Mouse (Mus musculus): ENCODE data around the gene Carmil3. TPM values are rescaled to one million over a fixed set of nuclear protein-coding genes. Genes with fewer than 3 reads are reported as not detected.

The Carmil3 gene
- polyA plus RNA-seq, 1 experiment from 2014 or later, result 2.5 TPM

DNA sequence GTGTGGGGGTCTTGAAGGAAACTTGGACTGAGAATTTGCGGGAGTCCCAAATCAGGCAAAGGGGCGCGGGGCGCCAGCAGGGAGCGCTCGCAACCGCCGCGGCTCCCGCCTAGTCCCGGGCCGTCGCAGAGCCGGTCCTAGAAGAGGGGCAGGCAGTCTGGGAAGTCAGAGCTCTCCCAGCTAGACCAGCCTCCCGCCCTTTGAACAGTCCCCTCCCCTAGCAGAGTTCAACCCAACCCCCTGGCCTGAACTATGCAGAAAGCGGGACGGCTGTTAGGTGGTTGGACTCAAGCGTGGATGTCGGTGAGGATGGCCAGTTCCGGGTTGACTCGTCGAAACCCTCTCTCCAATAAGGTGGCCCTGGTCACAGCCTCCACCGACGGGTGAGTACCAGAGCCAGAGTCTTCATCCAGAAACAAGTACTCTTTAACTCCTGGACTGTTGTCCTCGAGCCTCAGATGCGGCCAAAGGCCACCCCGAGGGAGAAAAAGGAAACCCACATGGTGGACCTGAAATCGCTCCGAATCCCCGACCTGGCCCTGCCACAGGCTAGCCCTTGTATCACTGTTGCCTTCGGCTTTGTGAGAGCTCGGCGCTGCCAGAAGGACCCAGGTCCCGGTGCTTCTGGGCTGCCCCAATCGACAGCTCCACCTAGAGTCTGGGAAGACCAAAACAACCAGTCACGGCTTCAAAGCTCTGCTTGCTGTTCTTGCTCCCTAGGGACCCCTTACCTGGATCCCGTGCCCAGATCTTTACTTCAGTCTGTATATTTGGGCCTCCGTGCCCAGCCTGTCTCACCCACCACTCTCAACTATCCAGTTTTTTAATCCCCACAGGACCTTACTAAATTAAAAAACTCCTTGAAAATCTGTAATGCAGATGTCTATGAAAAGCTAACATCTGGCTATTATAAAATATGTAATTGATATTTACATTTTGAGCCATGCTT, 11.5 kb upstream of the Carmil3 start, which contains the start of gene Dhrs4:
Dhrs4 (plus strand) TSS at position 108 of the 949 bp plus-strand sequence.
- peak within 1 kb of the TSS; percentile 86 for H3K4me3 ChIP-seq (ENCODE audit: low read depth, low read length)
- H3K4me1 ChIP-seq (replicated peaks; ENCODE audit: control insufficient read depth, insufficient read depth, low read length), result 0 out of 2 replicates have a peak, but pooled peaks cover 5% of the 10 kb centered on the region
- H3K36me3 ChIP-seq (ENCODE audit: control insufficient read depth, insufficient read depth, low read length), result 0 out of 2 replicates have a peak, but pooled peaks cover 10% of the 10 kb centered on the region
- DNase-seq (ENCODE audit: low spot score), result peak; percentile 90
- H3K9me3 ChIP-seq (ENCODE audit: control insufficient read depth, low read length), result no peaks in the 10 kb centered on the region
- H3K27me3 ChIP-seq (replicated peaks; ENCODE audit: control insufficient read depth, insufficient read depth, low read length), result no peaks in the 10 kb centered on the region
- peak within 1 kb of the TSS; percentile 90 for H3K27ac ChIP-seq (ENCODE audit: low read depth)
- peak within 1 kb of the TSS; percentile 80 for H3K9ac ChIP-seq (ENCODE audit: low read length)
- ATAC-seq (replicated peaks; ENCODE audit: low FRiP score, low TSS enrichment, low read depth), result peak; percentile 96
- 1% methylated on average over 38 of the region's 38 CpGs for WGBS
- peak within 1 kb of the TSS; percentile 67 for H3K4me2 ChIP-seq (ENCODE audit: low read length)

DNA sequence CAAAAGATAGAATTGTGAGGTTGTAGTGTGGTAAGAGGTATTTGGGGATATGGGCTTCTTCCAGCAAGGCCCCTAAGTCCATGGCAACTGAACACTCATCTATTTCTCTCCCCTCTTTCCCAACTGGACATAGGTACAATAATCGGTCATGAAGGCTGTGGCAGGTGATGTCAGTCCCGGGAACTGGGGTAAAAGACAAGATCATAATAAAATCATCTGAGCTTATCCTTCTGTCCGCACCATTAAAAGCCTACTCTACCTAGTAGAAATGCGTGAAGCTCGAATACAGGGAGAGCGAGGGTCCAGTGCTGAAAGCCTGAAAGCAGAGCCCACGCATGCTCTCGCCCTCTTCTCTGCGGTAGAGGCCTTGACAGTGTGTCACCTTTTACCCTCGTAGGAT, 10.8 kb upstream of the Carmil3 start:
- WGBS, result 86% methylated on average over 10 of the region's 10 CpGs
- no peak for DNase-seq (ENCODE audit: low spot score)
- H3K4me2 ChIP-seq (ENCODE audit: low read length), result peak overlapping the region; percentile 67

DNA sequence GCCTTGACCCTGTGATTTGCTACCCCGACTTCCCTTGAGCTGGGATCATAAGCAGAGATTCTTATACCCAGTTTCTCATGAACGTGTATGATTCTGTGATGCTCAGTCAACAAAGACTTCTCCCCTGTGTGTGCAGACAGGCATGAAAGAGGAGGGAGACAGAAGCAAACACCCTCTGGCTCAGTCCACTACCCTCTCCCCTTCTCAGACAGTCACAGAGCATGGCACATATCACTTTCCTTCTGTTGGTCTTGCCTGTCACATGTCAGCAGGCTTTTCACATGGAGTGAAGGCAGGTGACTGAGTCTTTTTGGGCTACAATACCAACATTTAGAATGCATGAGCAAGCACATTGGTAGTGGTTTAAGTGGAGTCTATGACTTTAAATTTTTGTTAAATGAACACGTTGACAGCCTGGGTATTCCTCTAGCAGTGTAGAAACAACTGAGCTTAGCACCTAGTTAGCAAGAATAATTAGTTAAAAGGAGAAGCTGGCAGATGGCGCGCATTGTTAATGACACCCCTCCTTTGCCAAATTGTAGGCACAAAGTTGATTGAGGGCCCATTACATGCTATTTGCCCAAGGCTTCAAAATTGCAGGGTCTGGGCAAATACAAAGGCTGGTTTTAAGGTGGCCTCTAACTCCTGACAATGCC, 5.9 kb upstream of the Carmil3 start:
- ATAC-seq (replicated peaks; ENCODE audit: low FRiP score, low TSS enrichment, low read depth), result no peak
- H3K4me2 ChIP-seq (ENCODE audit: low read length), result no peak overlapping the region
- H3K4me3 ChIP-seq (ENCODE audit: low read depth, low read length), result no peak overlapping the region
- no peak overlapping the region for H3K27ac ChIP-seq (ENCODE audit: low read depth)
- H3K9me3 ChIP-seq (ENCODE audit: control insufficient read depth, low read length), result no peaks in the 10 kb centered on the region
- H3K27me3 ChIP-seq (replicated peaks; ENCODE audit: control insufficient read depth, insufficient read depth, low read length), result no peaks in the 10 kb centered on the region
- DNase-seq (ENCODE audit: low spot score), result no peak
- no peaks in the 10 kb centered on the region for H3K4me1 ChIP-seq (replicated peaks; ENCODE audit: control insufficient read depth, insufficient read depth, low read length)
- 72% methylated on average over 5 of the region's 5 CpGs for WGBS
- peaks cover 46% of the 10 kb centered on the region for H3K36me3 ChIP-seq (ENCODE audit: control insufficient read depth, insufficient read depth, low read length)
- H3K9ac ChIP-seq (ENCODE audit: low read length), result no peak overlapping the region

More for the DNA sequence above, 10.8 kb upstream of the Carmil3 start:
- H3K27ac ChIP-seq (ENCODE audit: low read depth), result no peak overlapping the region
- 0 out of 2 replicates have a peak, but pooled peaks cover 10% of the 10 kb centered on the region for H3K36me3 ChIP-seq (ENCODE audit: control insufficient read depth, insufficient read depth, low read length)
- no peaks in the 10 kb centered on the region for H3K9me3 ChIP-seq (ENCODE audit: control insufficient read depth, low read length)
- ATAC-seq (replicated peaks; ENCODE audit: low FRiP score, low TSS enrichment, low read depth), result no peak
- 0 out of 2 replicates have a peak, but pooled peaks cover 5% of the 10 kb centered on the region for H3K4me1 ChIP-seq (replicated peaks; ENCODE audit: control insufficient read depth, insufficient read depth, low read length)
- peak overlapping the region; percentile 86; the same call in 1 of the 2 replicates for H3K4me3 ChIP-seq (ENCODE audit: low read depth, low read length)
- no peaks in the 10 kb centered on the region for H3K27me3 ChIP-seq (replicated peaks; ENCODE audit: control insufficient read depth, insufficient read depth, low read length)
- no peak overlapping the region for H3K9ac ChIP-seq (ENCODE audit: low read length)

DNA sequence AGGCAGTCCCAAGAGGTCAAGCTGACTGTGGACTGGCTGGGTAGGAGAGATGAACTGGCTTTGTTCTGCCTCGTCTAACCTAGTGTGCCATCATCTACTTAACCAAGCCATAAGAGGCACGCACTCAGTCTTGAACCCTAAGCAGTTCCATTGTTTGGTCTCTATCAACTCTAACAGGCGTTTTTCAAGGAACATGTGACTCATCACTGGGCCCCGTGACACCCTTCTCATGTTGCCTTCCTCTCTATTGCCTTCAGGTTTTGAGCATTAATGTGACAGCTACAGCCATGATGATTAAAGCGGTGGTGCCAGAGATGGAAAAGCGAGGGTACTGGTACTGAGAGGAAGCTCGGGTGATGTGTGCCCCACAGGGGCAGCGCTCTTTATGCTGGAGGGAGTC, 3.6 kb upstream of the Carmil3 start:
- Histone ChIP-seq H3K4me3 (ENCODE audit: low read depth, low read length) (no peak overlapping the region), H3K27me3 (replicated peaks; ENCODE audit: control insufficient read depth, insufficient read depth, low read length) (no peaks in the 10 kb centered on the region), H3K27ac (ENCODE audit: low read depth) (no peak overlapping the region), H3K4me2 (ENCODE audit: low read length) (no peak overlapping the region), H3K9ac (ENCODE audit: low read length) (no peak overlapping the region), H3K36me3 (ENCODE audit: control insufficient read depth, insufficient read depth, low read length) (peaks cover 36% of the 10 kb centered on the region), H3K9me3 (ENCODE audit: control insufficient read depth, low read length) (no peaks in the 10 kb centered on the region), H3K4me1 (replicated peaks; ENCODE audit: control insufficient read depth, insufficient read depth, low read length) (no peaks in the 10 kb centered on the region; the same call in 1 of the 2 replicates)
- DNase-seq (ENCODE audit: low spot score) (no peak), ATAC-seq (replicated peaks; ENCODE audit: low FRiP score, low TSS enrichment, low read depth) (no peak)
- WGBS, result 90% methylated on average over 8 of the region's 8 CpGs

DNA sequence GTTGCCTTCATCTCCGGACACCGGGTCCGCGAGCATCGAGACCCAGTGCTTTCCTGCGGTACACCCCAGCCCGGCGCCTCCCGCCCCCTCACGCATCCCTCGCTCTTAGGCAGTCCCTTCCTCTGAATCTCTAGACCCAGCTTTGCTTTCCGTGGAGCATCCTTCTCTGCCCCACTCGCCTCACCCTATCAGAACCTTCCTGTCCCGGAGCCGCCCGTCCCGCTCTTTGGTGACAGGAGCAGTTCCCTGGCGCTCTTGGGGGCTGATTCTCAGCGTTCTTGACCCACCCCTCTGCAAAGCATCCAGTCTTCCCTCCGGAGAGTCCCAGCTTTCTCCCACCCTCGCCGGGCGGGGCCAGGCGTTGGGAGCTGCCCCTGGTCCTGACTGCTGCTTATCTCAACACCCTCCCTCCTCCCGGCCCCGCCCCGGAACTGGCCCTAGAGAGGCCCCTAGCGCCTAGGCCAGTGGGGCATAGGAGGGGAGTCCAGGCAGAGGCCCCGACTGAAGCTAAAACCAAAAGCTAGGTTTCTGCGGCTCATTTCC, 911 bp downstream of the Carmil3 start:
- peak; percentile 72 for ATAC-seq (replicated peaks; ENCODE audit: low FRiP score, low TSS enrichment, low read depth)
- H3K9me3 ChIP-seq (ENCODE audit: control insufficient read depth, low read length), result no peaks in the 10 kb centered on the region
- H3K4me2 ChIP-seq (ENCODE audit: low read length), result peak overlapping the region; percentile 74
- DNase-seq (ENCODE audit: low spot score), result peak; percentile 84
- under 1% methylated on average over 30 of the region's 30 CpGs for WGBS
- H3K27ac ChIP-seq (ENCODE audit: low read depth), result peak overlapping the region; percentile 5; the same call in 1 of the 2 replicates
- peaks cover 26% of the 10 kb centered on the region for H3K36me3 ChIP-seq (ENCODE audit: control insufficient read depth, insufficient read depth, low read length)
- no peaks in the 10 kb centered on the region; the same call in 1 of the 2 replicates for H3K4me1 ChIP-seq (replicated peaks; ENCODE audit: control insufficient read depth, insufficient read depth, low read length)
- H3K4me3 ChIP-seq (ENCODE audit: low read depth, low read length), result peak overlapping the region; percentile 61
- H3K9ac ChIP-seq (ENCODE audit: low read length), result peak overlapping the region; percentile 54
- no peaks in the 10 kb centered on the region for H3K27me3 ChIP-seq (replicated peaks; ENCODE audit: control insufficient read depth, insufficient read depth, low read length)

DNA sequence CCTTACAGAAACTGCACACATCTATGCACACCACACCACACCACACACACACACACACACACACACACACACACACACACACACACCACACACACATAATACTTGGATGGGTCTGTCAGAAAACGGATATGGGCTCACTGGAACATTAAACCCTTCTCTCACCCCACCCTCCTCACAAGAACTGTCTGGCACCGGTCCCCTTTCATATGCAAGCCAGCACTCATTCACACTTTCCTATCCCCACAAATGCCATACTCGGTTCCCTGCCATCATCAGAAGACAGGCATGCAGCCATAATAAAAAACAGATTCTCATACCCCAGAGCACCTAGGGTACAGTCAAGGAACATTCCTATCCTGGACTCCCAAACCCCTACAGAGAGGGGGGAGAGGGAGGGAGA, 1.7 kb downstream of the Carmil3 start:
- Histone ChIP-seq H3K36me3 (ENCODE audit: control insufficient read depth, insufficient read depth, low read length) (peaks cover 19% of the 10 kb centered on the region), H3K9me3 (ENCODE audit: control insufficient read depth, low read length) (no peaks in the 10 kb centered on the region), H3K4me2 (ENCODE audit: low read length) (no peak overlapping the region), H3K4me1 (replicated peaks; ENCODE audit: control insufficient read depth, insufficient read depth, low read length) (no peaks in the 10 kb centered on the region; the same call in 1 of the 2 replicates), H3K27me3 (replicated peaks; ENCODE audit: control insufficient read depth, insufficient read depth, low read length) (no peaks in the 10 kb centered on the region), H3K9ac (ENCODE audit: low read length) (no peak overlapping the region), H3K4me3 (ENCODE audit: low read depth, low read length) (no peak overlapping the region), H3K27ac (ENCODE audit: low read depth) (no peak overlapping the region)
- 43% methylated on average over 3 of the region's 3 CpGs for WGBS
- ATAC-seq (replicated peaks; ENCODE audit: low FRiP score, low TSS enrichment, low read depth) (no peak), DNase-seq (ENCODE audit: low spot score) (no peak)

DNA sequence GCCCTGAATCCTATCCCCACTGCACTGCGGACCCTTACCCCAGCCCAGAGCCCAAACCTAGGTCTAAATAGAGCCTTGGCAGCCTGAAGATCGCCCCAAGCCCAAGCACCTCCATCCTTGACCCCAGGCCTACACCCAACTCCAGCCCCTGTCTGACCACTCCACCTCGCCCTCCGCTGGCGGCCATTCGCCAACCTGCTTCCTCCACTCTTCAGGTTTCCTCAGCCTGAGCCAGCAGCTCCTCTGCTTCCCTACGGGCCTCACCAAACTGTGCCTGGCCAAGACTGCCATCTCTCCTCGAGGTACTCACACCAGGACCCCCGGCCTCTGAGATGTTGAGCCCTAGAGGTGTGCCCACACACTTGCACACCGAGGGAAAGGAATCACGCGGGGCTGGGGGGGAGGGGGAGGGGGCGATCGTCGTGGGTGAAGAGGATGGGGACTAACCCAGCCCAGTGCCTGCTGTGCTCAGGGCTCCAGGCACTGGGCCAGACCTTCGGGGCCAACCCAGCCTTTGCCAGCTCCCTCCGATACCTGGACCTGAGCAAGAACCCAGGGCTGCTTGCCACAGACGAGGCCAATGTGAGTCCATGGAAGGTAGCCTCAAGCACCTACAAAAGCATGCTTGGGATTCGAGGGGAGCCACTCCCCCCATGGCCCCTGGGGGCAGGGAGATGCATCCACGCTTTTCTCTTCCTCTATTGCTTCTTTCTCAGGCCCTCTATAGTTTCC, 5.2 kb downstream of the Carmil3 start:
- Histone ChIP-seq H3K4me2 (ENCODE audit: low read length) (no peak overlapping the region), H3K9me3 (ENCODE audit: control insufficient read depth, low read length) (no peaks in the 10 kb centered on the region), H3K27me3 (replicated peaks; ENCODE audit: control insufficient read depth, insufficient read depth, low read length) (no peaks in the 10 kb centered on the region), H3K4me1 (replicated peaks; ENCODE audit: control insufficient read depth, insufficient read depth, low read length) (no peaks in the 10 kb centered on the region; the same call in 1 of the 2 replicates), H3K9ac (ENCODE audit: low read length) (no peak overlapping the region), H3K36me3 (ENCODE audit: control insufficient read depth, insufficient read depth, low read length) (no peaks in the 10 kb centered on the region), H3K27ac (ENCODE audit: low read depth) (no peak overlapping the region), H3K4me3 (ENCODE audit: low read depth, low read length) (no peak overlapping the region)
- 73% methylated on average over 19 of the region's 20 CpGs for WGBS
- ATAC-seq (replicated peaks; ENCODE audit: low FRiP score, low TSS enrichment, low read depth) (no peak), DNase-seq (ENCODE audit: low spot score) (no peak)

All from intestine, embryonic 14.5 days (tissue).